Mouse (Mus musculus) liver, adult 2 months (tissue): ENCODE results near the gene Asic3.

Experiments
- CTCF ChIP-seq: fragments of 200-500 bp; IDR thresholded peaks from 2 replicates; pipeline ENCODE4 v1.5.1; 2011; ENCODE audit warnings: low read depth, low read length, control low read depth
- POLR2A ChIP-seq: fragments of 200-500 bp; IDR thresholded peaks from 2 replicates; pipeline ENCODE4 v1.6.1; 2011; ENCODE audit warnings: low read length, control low read depth; ENCODE audit not compliant: insufficient read depth; ENCODE audit errors: extremely low read depth

- TF ChIP-seq POLR2A (no peak), CTCF (no peak)
These were observed 746 bp downstream of the Asic3 start for GRCm38 (mm10) chr5:24413938-24414337.
